Mouse (Mus musculus): ENCODE data around the gene Aco1. TPM values are rescaled to one million over a fixed set of nuclear protein-coding genes. Genes with fewer than 3 reads are reported as not detected.

The Aco1 gene
- polyA plus RNA-seq, 1 experiment from 2014 or later: 60.3 TPM

- no peaks in the 10 kb centered on the region for H3K36me3 ChIP-seq (ENCODE audit: control insufficient read depth, insufficient read depth, low read length)
- no peaks in the 10 kb centered on the region for H3K4me1 ChIP-seq (replicated peaks; ENCODE audit: control insufficient read depth, insufficient read depth, low read length)
- ATAC-seq (ENCODE audit: low read depth): no peak
- no peak overlapping the region for H3K4me3 ChIP-seq (ENCODE audit: low read length)
- no peak overlapping the region for H3K9ac ChIP-seq (ENCODE audit: low read length)
- no peaks in the 10 kb centered on the region for H3K27me3 ChIP-seq (ENCODE audit: control insufficient read depth, insufficient read depth, low read depth, low read length)
- no peak overlapping the region for H3K27ac ChIP-seq (ENCODE audit: low read length)
- H3K4me2 ChIP-seq (ENCODE audit: low read depth, low read length): no peak overlapping the region
- no peaks in the 10 kb centered on the region for H3K9me3 ChIP-seq (ENCODE audit: control insufficient read depth, low read length)
- WGBS: 17% methylated on average over 14 of the region's 14 CpGs
Observed at GRCm38 (mm10) chr4:40221004-40221760, 78.3 kb downstream of the Aco1 start.

- H3K4me2 ChIP-seq (ENCODE audit: low read depth, low read length): no peak overlapping the region
- H3K36me3 ChIP-seq (ENCODE audit: control insufficient read depth, insufficient read depth, low read length): no peaks in the 10 kb centered on the region
- 42% methylated on average over 21 of the region's 21 CpGs for WGBS
- no peak for ATAC-seq (ENCODE audit: low read depth)
- H3K27me3 ChIP-seq (ENCODE audit: control insufficient read depth, insufficient read depth, low read depth, low read length): no peaks in the 10 kb centered on the region
- H3K4me1 ChIP-seq (replicated peaks; ENCODE audit: control insufficient read depth, insufficient read depth, low read length): no peaks in the 10 kb centered on the region
- H3K9ac ChIP-seq (ENCODE audit: low read length): no peak overlapping the region
- no peak overlapping the region for H3K4me3 ChIP-seq (ENCODE audit: low read length)
- no peak overlapping the region for H3K27ac ChIP-seq (ENCODE audit: low read length)
- no peaks in the 10 kb centered on the region for H3K9me3 ChIP-seq (ENCODE audit: control insufficient read depth, low read length)
Observed at GRCm38 (mm10) chr4:40221876-40222585, 79.2 kb downstream of the Aco1 start.

- Histone ChIP-seq H3K27me3 (ENCODE audit: control insufficient read depth, insufficient read depth, low read depth, low read length) (no peaks in the 10 kb centered on the region), H3K9ac (ENCODE audit: low read length) (no peak overlapping the region), H3K9me3 (ENCODE audit: control insufficient read depth, low read length) (no peaks in the 10 kb centered on the region), H3K4me2 (ENCODE audit: low read depth, low read length) (no peak overlapping the region), H3K27ac (ENCODE audit: low read length) (no peak overlapping the region), H3K4me3 (ENCODE audit: low read length) (no peak overlapping the region), H3K36me3 (ENCODE audit: control insufficient read depth, insufficient read depth, low read length) (no peaks in the 10 kb centered on the region), H3K4me1 (replicated peaks; ENCODE audit: control insufficient read depth, insufficient read depth, low read length) (no peaks in the 10 kb centered on the region)
- ATAC-seq (ENCODE audit: low read depth): peak; percentile 75
- 38% methylated on average over 5 of the region's 5 CpGs for WGBS
Observed at GRCm38 (mm10) chr4:40226095-40226494, 83.2 kb downstream of the Aco1 start.

- no peaks in the 10 kb centered on the region for H3K9me3 ChIP-seq (ENCODE audit: control insufficient read depth, low read length)
Observed at GRCm38 (mm10) chr4:40227131-40227530, 84.2 kb downstream of the Aco1 start.

GRCm38 (mm10) chr4:40227886-40228285 is 85.0 kb downstream of the Aco1 start:
- Histone ChIP-seq H3K27ac (ENCODE audit: low read length) (no peak overlapping the region), H3K4me3 (ENCODE audit: low read length) (no peak overlapping the region), H3K9me3 (ENCODE audit: control insufficient read depth, low read length) (no peaks in the 10 kb centered on the region), H3K27me3 (ENCODE audit: control insufficient read depth, insufficient read depth, low read depth, low read length) (no peaks in the 10 kb centered on the region), H3K4me2 (ENCODE audit: low read depth, low read length) (no peak overlapping the region), H3K4me1 (replicated peaks; ENCODE audit: control insufficient read depth, insufficient read depth, low read length) (no peaks in the 10 kb centered on the region), H3K9ac (ENCODE audit: low read length) (no peak overlapping the region), H3K36me3 (ENCODE audit: control insufficient read depth, insufficient read depth, low read length) (no peaks in the 10 kb centered on the region)
- no peak for ATAC-seq (ENCODE audit: low read depth)
- 91% methylated on average over 7 of the region's 7 CpGs for WGBS

More at GRCm38 (mm10) chr4:40227131-40227530, 84.2 kb downstream of the Aco1 start:
- Histone ChIP-seq H3K27me3 (ENCODE audit: control insufficient read depth, insufficient read depth, low read depth, low read length) (no peaks in the 10 kb centered on the region), H3K27ac (ENCODE audit: low read length) (no peak overlapping the region), H3K4me1 (replicated peaks; ENCODE audit: control insufficient read depth, insufficient read depth, low read length) (no peaks in the 10 kb centered on the region), H3K4me2 (ENCODE audit: low read depth, low read length) (no peak overlapping the region), H3K36me3 (ENCODE audit: control insufficient read depth, insufficient read depth, low read length) (no peaks in the 10 kb centered on the region), H3K4me3 (ENCODE audit: low read length) (no peak overlapping the region), H3K9ac (ENCODE audit: low read length) (no peak overlapping the region)
- no peak for ATAC-seq (ENCODE audit: low read depth)
- WGBS: 76% methylated on average over 11 of the region's 11 CpGs

GRCm38 (mm10) chr4:40229723-40230122 is 86.8 kb downstream of the Aco1 start:
- Histone ChIP-seq H3K4me3 (ENCODE audit: low read length) (no peak overlapping the region), H3K4me2 (ENCODE audit: low read depth, low read length) (no peak overlapping the region), H3K4me1 (replicated peaks; ENCODE audit: control insufficient read depth, insufficient read depth, low read length) (no peaks in the 10 kb centered on the region), H3K27me3 (ENCODE audit: control insufficient read depth, insufficient read depth, low read depth, low read length) (no peaks in the 10 kb centered on the region), H3K9me3 (ENCODE audit: control insufficient read depth, low read length) (no peaks in the 10 kb centered on the region), H3K27ac (ENCODE audit: low read length) (no peak overlapping the region), H3K36me3 (ENCODE audit: control insufficient read depth, insufficient read depth, low read length) (0 out of 2 replicates have a peak, but pooled peaks cover 1% of the 10 kb centered on the region), H3K9ac (ENCODE audit: low read length) (no peak overlapping the region)
- ATAC-seq (ENCODE audit: low read depth): no peak
- 96% methylated on average over 6 of the region's 6 CpGs for WGBS

GRCm38 (mm10) chr4:40233062-40233664 is 90.3 kb downstream of the Aco1 start:
- Histone ChIP-seq H3K4me2 (ENCODE audit: low read depth, low read length) (no peak overlapping the region), H3K9ac (ENCODE audit: low read length) (no peak overlapping the region), H3K4me3 (ENCODE audit: low read length) (no peak overlapping the region), H3K27ac (ENCODE audit: low read length) (no peak overlapping the region), H3K4me1 (replicated peaks; ENCODE audit: control insufficient read depth, insufficient read depth, low read length) (no peaks in the 10 kb centered on the region), H3K9me3 (ENCODE audit: control insufficient read depth, low read length) (no peaks in the 10 kb centered on the region), H3K27me3 (ENCODE audit: control insufficient read depth, insufficient read depth, low read depth, low read length) (no peaks in the 10 kb centered on the region), H3K36me3 (ENCODE audit: control insufficient read depth, insufficient read depth, low read length) (0 out of 2 replicates have a peak, but pooled peaks cover 2% of the 10 kb centered on the region)
- ATAC-seq (ENCODE audit: low read depth): no peak
- 88% methylated on average over 7 of the region's 7 CpGs for WGBS

GRCm38 (mm10) chr4:40234256-40234655 is 91.4 kb downstream of the Aco1 start:
- Histone ChIP-seq H3K4me3 (ENCODE audit: low read length) (no peak overlapping the region), H3K27ac (ENCODE audit: low read length) (no peak overlapping the region), H3K36me3 (ENCODE audit: control insufficient read depth, insufficient read depth, low read length) (0 out of 2 replicates have a peak, but pooled peaks cover 2% of the 10 kb centered on the region), H3K9ac (ENCODE audit: low read length) (no peak overlapping the region), H3K4me1 (replicated peaks; ENCODE audit: control insufficient read depth, insufficient read depth, low read length) (peaks cover 4% of the 10 kb centered on the region; the same call in 1 of the 2 replicates), H3K27me3 (ENCODE audit: control insufficient read depth, insufficient read depth, low read depth, low read length) (no peaks in the 10 kb centered on the region), H3K4me2 (ENCODE audit: low read depth, low read length) (no peak overlapping the region), H3K9me3 (ENCODE audit: control insufficient read depth, low read length) (no peaks in the 10 kb centered on the region)
- no peak for ATAC-seq (ENCODE audit: low read depth)
- WGBS: 81% methylated on average over 6 of the region's 6 CpGs

GRCm38 (mm10) chr4:40236829-40237228 is 93.9 kb downstream of the Aco1 start:
- H3K27ac ChIP-seq (ENCODE audit: low read length): no peak overlapping the region
- H3K36me3 ChIP-seq (ENCODE audit: control insufficient read depth, insufficient read depth, low read length): 0 out of 2 replicates have a peak, but pooled peaks cover 2% of the 10 kb centered on the region
- 70% methylated on average over 4 of the region's 4 CpGs for WGBS
- H3K9ac ChIP-seq (ENCODE audit: low read length): no peak overlapping the region
- H3K27me3 ChIP-seq (ENCODE audit: control insufficient read depth, insufficient read depth, low read depth, low read length): no peaks in the 10 kb centered on the region
- H3K4me1 ChIP-seq (replicated peaks; ENCODE audit: control insufficient read depth, insufficient read depth, low read length): peaks cover 4% of the 10 kb centered on the region; the same call in 1 of the 2 replicates
- H3K9me3 ChIP-seq (ENCODE audit: control insufficient read depth, low read length): no peaks in the 10 kb centered on the region
- ATAC-seq (ENCODE audit: low read depth): no peak
- H3K4me2 ChIP-seq (ENCODE audit: low read depth, low read length): no peak overlapping the region
- H3K4me3 ChIP-seq (ENCODE audit: low read length): no peak overlapping the region

Data from lung, embryonic 16.5 days (tissue).